Mouse (Mus musculus) brain, adult 2 months (tissue): ENCODE results near the gene Igf2r.
A peak's percentile ranks its signal among the peaks of the same experiment; 100 is the strongest.

Experiments used
- DNase-seq: peaks from one replicate; pipeline ENCODE4 v3.0.0; 2011; ENCODE audit warnings: low read depth, low spot score

The Igf2r gene

DNA sequence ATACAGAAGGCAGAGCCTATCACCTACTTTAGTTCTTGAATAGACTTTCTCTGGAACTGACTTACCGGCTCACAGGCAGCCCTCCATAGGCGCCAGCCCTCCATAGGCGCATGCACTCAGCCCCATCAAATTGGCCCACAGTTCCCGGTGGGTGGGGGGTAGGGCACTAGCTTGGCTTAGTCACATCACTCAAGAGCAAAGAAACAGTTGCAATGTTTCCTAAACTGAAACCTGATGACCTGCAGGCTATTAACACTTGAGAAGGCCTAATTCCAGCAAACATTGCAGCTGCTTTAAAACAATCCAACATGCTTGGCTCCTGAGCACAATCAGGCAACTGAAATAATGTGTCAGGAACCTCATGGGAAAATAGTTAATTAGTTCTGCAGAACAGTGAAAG lies 18.2 kb downstream of the Igf2r start:
- DNase-seq: no peak

DNA sequence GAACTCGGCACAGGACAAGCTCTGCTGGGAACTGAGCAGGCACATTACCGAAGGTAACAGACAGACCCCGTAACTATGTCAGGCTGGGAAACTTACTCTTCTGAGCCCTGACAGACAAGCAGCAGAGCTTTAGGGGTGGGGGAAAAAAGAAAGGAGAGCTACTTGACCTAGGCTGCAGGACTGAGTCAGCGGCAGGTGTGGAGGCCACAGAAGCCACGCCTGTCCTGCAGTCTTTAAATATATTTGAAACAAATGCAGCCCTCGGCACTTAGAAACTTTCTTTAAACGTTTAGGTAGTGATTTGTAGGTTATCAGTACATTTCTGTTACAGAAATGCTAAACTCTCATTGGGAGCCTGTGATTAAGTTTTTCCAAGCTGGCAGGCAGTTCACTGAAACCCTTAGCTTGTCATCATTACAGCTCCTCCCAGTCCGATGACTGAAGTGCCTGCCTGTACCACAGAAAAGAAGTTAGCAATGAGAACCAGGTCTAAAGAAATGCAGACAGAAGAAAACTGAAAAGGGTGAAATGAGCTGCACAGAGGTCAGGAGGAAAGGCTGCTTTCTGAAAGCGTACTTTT lies 18.8 kb downstream of the Igf2r start:
- DNase-seq: no peak

DNA sequence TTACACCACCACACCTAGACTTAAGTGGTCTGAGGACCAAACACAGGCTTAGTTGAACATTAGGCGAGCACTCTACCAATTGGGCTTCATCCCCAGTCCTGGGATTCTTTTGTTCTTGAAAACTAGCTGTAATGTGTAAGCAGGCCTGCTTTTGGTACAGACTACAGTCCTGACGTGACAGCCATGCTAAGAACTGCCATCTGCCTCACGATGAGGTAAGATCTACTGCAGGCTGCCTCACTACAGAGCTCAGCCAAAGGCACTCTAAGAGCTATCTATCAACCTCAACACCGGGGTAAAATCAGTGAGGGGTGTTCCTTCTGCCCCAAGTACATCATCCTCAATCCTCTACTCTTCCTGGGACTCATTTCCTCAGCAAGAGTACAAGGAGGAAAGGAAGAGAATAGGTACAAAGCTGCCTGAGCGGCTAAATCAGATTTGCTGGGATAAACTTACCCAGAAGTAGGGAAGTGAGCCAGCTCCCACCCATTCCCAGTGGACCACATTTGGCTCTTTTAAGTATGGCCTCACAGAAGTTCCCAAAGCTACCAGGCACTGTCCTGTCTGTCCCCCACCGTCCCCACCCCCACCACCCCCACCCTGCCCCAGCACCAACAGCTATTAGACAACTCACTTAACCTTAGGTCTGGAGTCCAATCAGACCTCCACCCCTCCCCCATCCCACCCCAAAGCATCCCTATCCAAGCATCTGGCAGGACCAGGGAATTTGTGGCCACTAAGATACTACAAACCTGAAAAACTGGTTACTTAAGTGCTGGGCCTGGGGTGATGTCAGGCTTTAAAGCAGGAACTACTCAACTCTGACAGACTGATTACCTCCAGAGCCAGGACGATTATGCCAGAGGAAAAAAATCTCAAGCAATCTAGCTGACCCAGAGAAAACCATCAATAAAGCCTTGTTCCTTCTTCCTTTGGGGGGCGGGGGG lies 19.8 kb downstream of the Igf2r start:
- peak; percentile 71 for DNase-seq

DNA sequence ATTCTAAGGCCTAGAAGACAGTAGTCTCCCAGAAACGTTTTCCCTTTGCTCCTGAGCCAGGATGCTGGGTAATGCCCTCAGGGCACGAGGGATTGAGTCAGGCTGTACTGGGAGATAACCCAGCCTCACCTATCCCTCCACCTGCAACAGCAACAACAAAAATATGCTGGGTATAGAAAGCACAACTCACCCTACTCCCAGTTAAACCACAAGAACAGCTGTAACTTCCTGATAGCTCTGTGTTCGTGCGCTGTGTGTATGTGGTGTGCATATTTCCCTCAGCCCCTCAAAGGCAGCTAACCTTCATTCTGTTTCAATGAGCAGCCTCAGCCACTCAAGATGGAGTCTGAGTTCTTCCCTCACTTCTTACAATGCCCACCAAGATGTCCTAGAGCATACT lies 23.7 kb downstream of the Igf2r start:
- no peak for DNase-seq

DNA sequence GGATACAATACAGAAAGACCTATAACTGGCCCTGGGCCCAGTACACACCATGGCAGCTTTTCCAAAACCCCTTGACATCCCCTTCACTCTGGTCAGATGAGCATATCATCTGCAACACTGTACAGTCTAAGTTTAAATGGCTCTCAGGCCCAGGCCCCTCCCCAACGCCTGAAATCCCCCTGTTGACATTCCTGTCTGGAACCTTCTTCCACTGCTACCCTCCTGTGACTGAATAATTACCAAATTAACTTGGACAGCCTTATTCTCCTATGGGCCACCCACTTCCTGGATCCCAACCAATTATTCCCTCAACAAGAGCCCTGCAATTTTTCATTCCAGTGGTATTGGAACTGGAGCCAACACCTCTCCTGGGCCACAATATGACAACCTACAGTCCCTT lies 25.4 kb downstream of the Igf2r start:
- no peak for DNase-seq

DNA sequence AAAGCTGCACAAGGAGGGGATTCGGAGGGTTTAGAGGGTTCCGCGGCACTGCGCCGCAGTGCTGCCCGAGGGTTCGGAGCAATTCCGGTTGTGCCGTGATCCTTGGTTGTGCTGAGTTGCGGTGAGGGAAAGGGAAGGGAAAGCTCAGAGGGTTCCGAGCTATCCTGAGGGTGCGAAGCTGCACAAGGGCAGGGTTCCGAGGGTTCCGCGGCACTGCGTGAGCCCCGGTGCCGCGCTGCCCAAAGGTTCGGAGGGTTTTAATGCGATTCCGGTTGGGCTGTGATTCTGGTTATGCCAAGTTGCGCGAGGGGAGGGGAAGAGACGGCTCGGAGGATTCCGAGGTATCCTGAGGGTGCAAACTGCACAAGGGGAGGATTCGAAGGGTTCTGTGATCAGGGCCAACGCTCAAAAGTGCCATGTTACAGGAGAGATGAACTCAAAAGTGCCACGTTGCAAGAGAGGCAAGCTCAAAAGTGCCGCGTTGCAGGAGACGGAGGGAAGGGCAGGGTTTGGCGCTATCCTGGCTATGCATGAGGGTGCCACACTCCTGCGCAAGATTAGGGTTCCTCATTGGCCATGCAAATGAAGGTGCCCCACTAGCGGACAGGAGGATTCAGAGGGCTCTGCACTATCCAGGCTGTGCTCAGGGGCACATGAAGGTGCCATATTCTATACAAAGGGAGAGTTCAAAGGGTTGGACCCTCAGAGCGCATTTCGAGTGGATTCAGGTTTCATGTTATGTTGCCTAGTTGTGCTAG lies 27.1 kb downstream of the Igf2r start:
- peak; percentile 67 for DNase-seq

DNA sequence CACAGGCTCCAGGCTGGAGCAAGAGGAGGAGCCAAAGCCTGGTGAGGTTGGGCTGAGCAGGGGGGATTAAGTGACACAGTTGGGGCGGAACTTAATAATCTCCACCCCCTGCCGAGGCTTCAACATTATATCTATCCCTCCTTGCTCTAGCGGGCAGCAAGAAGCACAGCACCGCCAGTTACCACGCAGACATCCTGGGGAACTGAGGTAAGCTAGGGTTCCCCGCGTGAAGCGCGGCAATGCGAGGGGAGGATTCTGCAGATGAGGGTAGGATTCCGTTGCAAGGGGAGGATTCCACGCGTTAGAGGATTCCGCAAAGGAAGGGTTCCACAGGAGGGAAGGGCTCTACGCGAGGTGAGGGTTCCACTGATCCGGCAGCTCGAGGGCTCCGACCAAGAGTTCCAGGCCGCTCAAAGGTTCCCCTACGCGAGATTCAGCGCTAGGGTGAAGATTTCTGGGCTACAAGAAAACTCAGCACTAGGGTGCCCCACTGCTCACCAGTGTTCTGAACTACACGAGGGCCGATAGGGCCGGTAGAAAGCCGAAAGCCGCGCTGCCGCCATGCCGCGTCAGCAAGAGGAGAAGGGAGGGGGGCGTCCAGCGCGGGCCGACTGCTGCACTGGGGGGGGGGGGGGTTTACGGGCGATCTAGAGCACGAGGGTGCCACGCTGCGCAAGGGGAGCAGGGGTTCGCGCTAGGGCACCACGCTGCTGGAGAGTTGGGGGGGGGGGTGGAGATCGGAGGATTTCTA lies 28.1 kb downstream of the Igf2r start:
- DNase-seq: peak; percentile 86

DNA sequence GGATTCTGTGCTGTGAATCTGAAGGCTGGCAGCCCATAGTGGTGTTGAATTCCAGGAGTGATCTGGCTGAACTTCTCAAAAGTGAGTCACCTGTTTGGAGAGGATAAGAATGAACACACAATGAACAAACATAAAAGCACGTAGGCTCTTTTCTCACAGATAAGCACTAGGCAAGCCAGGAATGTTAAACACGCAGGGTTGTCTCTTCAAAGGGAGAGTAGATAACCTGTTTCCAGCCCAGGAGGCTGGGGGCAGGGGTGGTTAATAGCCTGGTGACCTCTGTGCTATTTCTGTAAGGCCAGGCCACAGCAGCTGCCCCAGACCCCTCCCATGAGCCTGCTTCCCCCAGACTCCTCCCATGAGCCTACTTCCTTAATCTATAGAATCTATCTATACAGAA lies 29.1 kb downstream of the Igf2r start:
- peak; percentile 47 for DNase-seq

DNA sequence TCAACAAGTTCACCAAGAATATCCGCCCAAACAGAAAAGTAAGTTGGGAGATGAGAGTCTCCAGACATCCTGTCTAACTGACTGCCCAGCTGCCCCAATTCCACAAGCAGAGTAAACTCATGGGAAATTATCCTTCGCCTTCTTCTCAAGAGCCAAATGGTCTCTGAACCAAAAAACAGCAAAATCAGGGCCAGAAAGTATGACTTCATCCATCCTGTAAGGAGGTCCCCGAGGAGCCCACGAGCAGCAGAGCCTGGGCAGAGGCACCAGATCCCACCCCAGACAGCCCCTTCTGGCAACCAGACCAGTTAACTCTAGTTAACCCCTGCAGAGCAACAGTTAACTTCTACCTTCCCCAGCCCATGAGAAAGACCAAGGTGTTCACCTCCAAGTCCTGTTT lies 29.9 kb downstream of the Igf2r start:
- no peak for DNase-seq

DNA sequence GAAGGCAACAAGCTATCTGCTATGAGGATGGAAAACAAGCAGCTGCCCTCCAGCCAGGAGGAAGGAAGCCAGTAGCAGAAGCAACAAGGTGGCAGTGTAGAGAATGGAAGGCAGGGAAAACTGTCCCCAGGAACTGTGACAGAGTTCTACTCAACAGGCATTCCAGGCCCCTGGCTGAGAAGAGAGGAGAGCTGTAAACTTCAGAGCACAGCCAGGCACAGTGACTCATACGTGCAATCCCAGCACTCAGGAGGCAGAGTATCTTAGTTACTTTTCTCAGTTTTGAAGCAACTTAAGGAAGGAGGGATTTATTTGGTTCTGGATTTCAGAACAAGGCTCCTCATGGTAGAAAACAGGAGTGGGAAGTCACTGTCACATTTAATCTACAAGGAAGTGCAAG lies 31.5 kb downstream of the Igf2r start:
- peak; percentile 77 for DNase-seq

DNA sequence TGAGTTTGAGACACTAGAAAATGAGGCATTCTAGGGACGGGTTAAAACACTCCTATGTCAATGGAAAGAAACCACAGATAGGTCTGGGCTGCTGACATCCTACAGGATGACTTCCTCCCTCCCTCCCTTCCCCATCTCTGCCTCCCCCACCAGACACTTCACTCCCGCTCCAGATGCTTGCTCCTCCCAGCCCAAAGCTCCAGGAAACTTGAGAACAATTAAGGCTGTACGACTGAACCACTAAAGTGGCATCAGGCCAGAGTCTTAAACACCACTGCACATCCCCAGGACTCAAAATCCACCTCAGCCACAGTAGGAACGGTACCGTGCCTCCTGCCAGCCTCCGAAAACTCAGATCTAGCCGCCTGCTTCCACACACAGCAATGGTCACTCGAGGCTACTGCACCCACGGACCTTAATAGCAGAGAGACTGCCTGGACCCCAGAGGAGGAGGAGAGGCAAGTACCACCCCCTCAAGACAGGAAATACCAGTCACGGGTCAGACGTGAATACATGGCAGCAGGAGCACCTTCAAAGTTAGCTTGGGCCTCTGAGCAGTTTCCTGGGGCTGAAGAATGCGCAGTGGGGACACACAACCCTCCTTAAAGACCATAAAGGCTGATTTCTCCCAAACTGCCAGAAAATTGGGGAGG lies 35.1 kb downstream of the Igf2r start:
- peak; percentile 31 for DNase-seq

DNA sequence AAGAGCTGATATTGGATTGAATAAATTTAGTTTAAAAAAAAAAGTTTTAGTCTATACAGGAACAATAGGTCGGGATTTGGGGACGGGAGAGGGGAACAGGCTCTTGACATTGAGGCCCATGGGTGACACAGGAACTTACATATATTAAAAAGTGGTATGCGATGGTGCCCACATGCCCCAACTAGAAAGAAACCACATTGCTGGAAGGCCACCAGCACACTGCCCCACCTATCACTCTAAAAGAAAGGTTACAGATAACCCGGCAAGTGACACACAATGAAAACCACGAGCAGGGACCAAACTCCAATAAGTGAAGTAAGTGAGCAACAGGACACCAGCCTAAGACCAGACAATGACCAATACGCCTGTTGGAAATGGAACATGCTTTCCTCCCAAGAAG lies 36.3 kb downstream of the Igf2r start:
- no peak for DNase-seq

DNA sequence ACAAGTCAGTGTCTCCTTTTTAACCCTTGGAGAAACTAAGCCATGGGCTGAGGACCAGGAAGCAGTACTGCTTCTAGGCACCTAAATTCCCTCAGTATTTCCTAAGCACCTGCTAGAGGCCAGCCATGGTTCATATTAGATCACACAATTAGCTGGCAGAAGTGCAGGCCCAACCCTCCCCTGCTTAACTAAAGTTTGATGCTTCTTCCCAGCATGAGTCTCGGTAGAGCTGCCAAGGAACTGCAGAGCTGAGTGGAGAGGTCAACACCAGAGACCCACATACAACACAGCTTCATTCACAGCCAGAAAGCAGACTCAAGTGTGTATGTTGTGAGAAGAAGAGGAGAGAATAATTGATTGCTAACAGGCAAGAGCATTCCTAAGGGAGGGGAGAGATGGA lies 40.9 kb downstream of the Igf2r start:
- DNase-seq: no peak

DNA sequence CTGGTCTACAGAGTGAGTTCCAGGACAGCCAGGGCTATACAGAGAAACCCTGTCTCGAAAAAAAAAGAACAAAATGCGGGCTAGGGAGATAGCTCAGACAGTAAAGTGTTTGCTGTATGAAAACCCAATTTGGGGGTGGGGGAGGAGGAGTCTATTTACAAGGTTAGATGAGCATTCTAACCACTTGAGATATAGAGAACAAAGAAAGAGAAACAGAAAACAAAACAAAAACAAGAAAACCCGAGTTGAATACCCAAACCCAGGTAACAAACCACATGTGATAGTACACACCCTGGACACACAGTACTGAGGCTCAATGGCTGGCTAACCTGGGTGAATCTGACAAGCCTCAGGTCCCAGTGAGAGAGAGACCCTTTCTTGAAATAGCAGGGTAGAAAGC lies 41.7 kb downstream of the Igf2r start:
- DNase-seq: no peak

DNA sequence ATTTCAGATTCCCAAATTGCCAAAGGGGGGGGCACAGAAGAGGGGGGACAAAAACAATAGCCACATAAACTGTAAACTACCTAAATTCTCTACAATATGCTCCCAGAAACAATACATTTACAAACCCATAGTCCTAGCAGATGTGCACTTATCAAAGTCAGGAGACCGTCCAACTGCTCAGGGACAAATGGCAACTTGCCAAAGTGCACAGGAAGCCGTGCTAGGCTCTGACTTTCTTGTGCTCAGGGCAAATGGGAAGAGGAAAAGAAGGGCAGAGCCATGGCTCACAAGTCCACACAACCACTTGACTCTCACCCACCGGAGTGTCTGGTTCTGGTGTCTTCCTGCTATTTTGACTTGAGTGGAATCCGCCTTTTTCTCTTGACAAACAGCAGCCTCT lies 43.6 kb downstream of the Igf2r start:
- peak; percentile 61 for DNase-seq

DNA sequence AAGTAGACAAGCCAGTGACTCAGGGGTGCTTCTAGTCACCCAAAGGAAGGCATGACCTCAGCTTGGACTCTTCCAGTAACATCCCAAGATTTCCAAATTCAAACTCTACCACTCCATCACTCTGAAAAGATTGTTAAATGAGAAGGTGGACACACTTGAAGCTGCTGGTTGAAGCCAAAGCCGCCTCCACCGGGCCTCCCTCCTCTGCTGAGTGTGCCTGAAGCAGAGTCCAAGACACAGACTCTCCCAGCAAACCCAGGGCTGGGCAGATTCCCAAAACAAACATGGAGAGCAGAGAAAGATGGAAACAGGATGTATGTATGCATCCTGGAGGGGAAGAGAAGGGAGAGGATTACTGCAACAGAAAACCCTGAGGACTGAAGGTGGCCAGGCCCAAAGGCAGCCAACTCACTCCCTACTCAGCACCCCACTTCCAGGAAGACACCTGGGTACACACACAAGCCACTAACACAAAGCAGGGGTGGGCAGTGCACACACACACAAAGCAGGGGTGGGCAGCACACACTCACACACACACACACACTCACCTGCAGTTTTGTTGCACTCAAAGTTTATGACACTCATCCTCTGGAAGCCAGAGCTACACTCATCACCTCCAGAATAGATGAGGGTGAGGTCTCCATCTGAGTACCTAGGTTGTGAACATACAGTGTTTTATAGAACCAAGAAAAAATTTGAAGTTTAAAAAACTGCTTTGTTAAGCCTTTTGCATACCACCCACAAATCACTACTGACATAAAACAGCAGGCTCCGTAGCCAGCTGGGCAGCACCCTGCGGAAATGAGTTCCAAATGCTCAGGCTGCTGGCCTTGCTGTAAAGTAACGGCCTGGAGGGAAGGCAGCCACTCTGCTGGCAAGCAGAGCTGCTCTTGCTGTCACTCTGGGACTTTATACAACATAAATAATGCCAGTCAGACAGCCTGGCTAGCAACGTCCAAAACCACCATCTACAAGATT lies 44.4 kb downstream of the Igf2r start:
- peak; percentile 61 for DNase-seq

DNA sequence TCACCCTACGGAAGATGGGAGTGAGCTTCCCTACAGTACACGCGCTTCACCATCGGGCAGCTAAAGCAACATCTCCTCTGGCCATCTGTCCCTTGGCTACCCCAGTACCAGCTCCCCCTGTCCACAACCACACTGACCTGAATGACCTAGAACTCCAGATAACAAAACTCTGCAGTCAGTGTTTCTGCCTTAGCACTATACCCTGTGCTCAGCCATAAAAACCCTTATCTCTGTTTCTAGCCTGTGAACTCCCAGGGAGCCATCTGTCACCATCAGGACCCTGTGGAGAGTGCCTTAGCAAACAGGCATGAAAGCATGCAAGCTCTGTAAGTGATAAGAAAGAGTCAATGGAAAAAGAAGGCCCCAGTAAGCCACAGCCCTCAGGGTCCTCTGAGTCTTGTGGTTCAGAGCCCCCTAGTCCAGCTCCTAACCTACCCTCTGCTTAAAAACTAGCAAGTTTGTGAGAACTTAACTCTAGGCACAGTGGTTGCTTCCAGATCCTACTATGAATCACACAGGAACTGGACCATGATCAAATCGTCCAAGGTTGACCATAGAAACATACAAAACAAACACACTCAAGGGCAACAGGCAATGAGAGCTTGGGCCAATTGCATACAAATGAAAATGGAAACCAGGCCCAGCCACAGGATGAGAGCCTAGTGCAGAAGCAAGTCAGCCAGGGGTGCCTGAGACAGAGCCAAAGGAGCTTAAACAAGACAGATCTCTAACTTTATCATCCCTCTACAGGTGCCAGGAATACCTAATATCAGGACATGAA lies 45.3 kb downstream of the Igf2r start:
- DNase-seq: peak; percentile 59

DNA sequence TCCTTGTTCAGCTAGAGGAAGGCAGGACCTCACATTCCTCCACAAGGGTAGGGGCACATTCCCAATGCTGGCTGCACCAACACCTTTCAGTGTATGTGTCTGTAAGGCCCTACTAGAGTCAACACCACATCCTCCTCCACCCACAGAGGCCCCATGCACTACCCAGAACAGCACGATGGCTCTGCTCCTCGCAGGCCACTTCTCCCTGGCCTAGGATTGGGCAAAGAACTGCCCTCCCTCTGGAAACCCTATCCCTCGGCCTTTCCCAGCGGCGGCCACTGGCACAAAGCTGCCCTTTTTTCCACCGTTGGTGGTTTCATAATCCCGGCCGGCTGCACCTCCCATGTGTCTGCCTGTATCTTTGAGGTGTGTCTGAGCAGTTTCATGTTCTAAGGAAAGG lies 46.8 kb downstream of the Igf2r start:
- DNase-seq: no peak
